Mouse (Mus musculus): ENCODE measurements at regions not wholly inside any gene's neighbourhood (a gene's known extent, or its start where the extent isn't known, plus 50 kb on each side); places are given as distances from the start of the nearest gene placed in this dataset.

DNA sequence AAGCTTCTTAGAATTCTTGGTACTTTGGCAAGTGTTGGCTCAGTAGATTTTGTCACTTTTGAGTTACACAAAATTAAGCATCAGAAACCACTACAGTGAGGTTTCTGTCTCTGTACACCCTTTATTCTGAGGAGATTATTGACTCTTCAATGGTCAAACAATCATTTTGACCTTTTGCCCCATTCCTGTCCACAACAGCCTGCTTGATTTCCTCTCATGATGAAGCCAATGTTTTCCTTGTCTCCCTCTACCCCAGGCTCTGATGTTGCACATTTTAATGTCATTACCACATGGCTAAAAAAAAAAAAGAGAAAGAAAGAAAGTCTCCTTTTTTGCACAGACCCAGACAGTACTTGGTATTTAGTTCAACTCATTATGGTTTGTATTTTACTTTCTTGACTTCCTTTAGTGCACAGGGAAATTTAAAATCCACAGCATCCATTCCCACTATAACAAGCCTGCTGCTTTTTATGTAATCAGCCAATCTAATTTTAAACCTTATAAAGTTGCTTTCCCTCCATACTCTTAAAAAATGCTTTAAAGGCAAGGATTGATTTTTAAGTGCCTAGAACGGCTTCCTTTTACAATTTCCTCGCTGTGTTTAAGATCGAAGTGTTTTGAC, 452.8 kb upstream of the Flrt2 start:
- Histone ChIP-seq H3K4me1 (no peaks in the 10 kb centered on the region), H3K27ac (replicated peaks) (no peak overlapping the region), H3K36me3 (no peaks in the 10 kb centered on the region), H3K4me3 (no peak overlapping the region), H3K9ac (replicated peaks) (no peak overlapping the region), H3K9me3 (no peaks in the 10 kb centered on the region), H3K27me3 (no peaks in the 10 kb centered on the region), H3K4me2 (replicated peaks) (no peak overlapping the region)
- WGBS, result 57% methylated on average over 3 of the region's 3 CpGs
- ATAC-seq (replicated peaks), result no peak

- H3K9ac ChIP-seq (replicated peaks), result no peak overlapping the region
- WGBS, result 86% methylated on average over 3 of the region's 3 CpGs
- no peaks in the 10 kb centered on the region for H3K36me3 ChIP-seq
- H3K9me3 ChIP-seq, result no peaks in the 10 kb centered on the region
- H3K4me1 ChIP-seq, result no peaks in the 10 kb centered on the region
- no peak overlapping the region for H3K4me2 ChIP-seq (replicated peaks)
- H3K27me3 ChIP-seq, result no peaks in the 10 kb centered on the region
- no peak overlapping the region for H3K4me3 ChIP-seq
- no peak overlapping the region for H3K27ac ChIP-seq (replicated peaks)
- no peak for ATAC-seq (replicated peaks)
Measured at GRCm38 (mm10) chr12:95267187-95267586, 424.8 kb upstream of the Flrt2 start.

- Histone ChIP-seq H3K27ac (replicated peaks) (no peak overlapping the region), H3K4me3 (no peak overlapping the region), H3K9ac (replicated peaks) (no peak overlapping the region), H3K4me1 (no peaks in the 10 kb centered on the region), H3K4me2 (replicated peaks) (no peak overlapping the region), H3K27me3 (no peaks in the 10 kb centered on the region), H3K36me3 (no peaks in the 10 kb centered on the region), H3K9me3 (no peaks in the 10 kb centered on the region)
- ATAC-seq (replicated peaks), result no peak
- 86% methylated on average over 2 of the region's 2 CpGs for WGBS
Measured at GRCm38 (mm10) chr12:95305386-95305785, 386.6 kb upstream of the Flrt2 start.

DNA sequence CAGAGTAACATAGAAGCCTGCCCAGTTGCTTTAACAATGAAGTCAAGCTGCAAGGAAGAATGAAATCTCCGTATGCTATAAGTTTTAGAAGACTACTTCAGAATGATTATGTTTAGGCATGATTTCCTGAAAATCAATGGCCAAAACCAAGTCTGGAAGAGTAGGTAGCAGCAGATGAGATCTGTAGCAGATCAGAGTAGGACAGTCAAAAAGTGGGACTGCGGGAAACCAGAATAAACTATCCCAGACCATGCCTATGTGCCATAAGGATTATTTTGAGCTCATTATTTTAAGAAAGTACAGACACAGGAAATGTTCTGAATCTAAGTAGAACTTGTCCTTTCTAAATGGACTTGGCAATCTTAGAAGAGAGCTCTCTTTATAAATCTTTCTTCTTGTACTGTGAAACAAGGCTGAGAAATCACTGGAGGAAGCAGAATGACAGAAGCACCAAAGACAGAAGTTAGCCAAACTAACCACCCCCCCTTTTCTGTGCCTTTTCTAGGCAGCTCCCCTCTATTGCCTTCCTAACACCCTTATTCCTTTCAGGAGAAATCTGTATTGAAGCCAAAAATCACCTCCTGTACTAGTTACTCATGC, 376.8 kb upstream of the Flrt2 start:
- Histone ChIP-seq H3K9ac (replicated peaks) (no peak overlapping the region), H3K27ac (replicated peaks) (no peak overlapping the region), H3K4me1 (0 out of 2 replicates have a peak, but pooled peaks cover 3% of the 10 kb centered on the region), H3K27me3 (no peaks in the 10 kb centered on the region), H3K4me3 (no peak overlapping the region), H3K4me2 (replicated peaks) (no peak overlapping the region), H3K9me3 (no peaks in the 10 kb centered on the region), H3K36me3 (no peaks in the 10 kb centered on the region)
- 90% methylated on average over 2 of the region's 2 CpGs for WGBS
- ATAC-seq (replicated peaks), result no peak

DNA sequence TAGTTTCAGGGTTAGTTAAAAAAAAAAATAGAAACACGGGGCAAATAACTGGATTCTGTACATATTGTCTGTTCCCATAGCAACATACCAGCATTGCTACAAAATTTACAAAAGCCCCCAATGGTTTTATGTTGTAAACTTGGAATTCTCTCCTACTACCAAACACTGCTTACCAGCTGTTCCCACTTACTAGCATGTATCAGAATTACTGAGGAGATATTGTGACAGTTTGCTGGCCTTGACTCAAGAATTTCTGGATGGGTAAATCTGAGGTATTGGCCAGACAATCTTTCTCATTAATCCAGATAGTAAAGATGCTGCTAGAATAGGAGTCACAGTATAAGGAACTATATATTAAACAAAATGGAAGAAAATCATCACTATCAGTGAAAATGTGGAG, 375.2 kb upstream of the Flrt2 start:
- H3K9ac ChIP-seq (replicated peaks), result no peak overlapping the region
- no peak overlapping the region for H3K4me2 ChIP-seq (replicated peaks)
- H3K4me1 ChIP-seq, result 0 out of 2 replicates have a peak, but pooled peaks cover 3% of the 10 kb centered on the region
- no peaks in the 10 kb centered on the region for H3K36me3 ChIP-seq
- H3K9me3 ChIP-seq, result no peaks in the 10 kb centered on the region
- no peaks in the 10 kb centered on the region for H3K27me3 ChIP-seq
- no peak overlapping the region for H3K4me3 ChIP-seq
- ATAC-seq (replicated peaks), result 0 out of 2 replicates have a peak, but pooled peaks have one; percentile 63
- 42% methylated on average over 1 of the region's 1 CpGs for WGBS
- no peak overlapping the region for H3K27ac ChIP-seq (replicated peaks)

GRCm38 (mm10) chr12:95321693-95322092, 370.3 kb upstream of the Flrt2 start:
- H3K9me3 ChIP-seq, result no peaks in the 10 kb centered on the region
- H3K4me3 ChIP-seq, result no peak overlapping the region
- H3K27me3 ChIP-seq, result no peaks in the 10 kb centered on the region
- H3K4me1 ChIP-seq, result no peaks in the 10 kb centered on the region
- peak; percentile 57; the same call in 1 of the 2 replicates for ATAC-seq (replicated peaks)
- H3K36me3 ChIP-seq, result no peaks in the 10 kb centered on the region
- no peak overlapping the region for H3K27ac ChIP-seq (replicated peaks)
- no peak overlapping the region for H3K4me2 ChIP-seq (replicated peaks)
- no peak overlapping the region for H3K9ac ChIP-seq (replicated peaks)
- 44% methylated on average over 3 of the region's 3 CpGs for WGBS

- no peak for ATAC-seq (replicated peaks)
- no peaks in the 10 kb centered on the region for H3K4me1 ChIP-seq
- no peaks in the 10 kb centered on the region for H3K36me3 ChIP-seq
- H3K27ac ChIP-seq (replicated peaks), result no peak overlapping the region
- WGBS, result 71% methylated on average over 1 of the region's 1 CpGs
- no peak overlapping the region for H3K4me2 ChIP-seq (replicated peaks)
- H3K9ac ChIP-seq (replicated peaks), result no peak overlapping the region
- H3K9me3 ChIP-seq, result no peaks in the 10 kb centered on the region
- H3K27me3 ChIP-seq, result no peaks in the 10 kb centered on the region
- no peak overlapping the region for H3K4me3 ChIP-seq
Measured at GRCm38 (mm10) chr12:95329666-95330065, 362.4 kb upstream of the Flrt2 start.

DNA sequence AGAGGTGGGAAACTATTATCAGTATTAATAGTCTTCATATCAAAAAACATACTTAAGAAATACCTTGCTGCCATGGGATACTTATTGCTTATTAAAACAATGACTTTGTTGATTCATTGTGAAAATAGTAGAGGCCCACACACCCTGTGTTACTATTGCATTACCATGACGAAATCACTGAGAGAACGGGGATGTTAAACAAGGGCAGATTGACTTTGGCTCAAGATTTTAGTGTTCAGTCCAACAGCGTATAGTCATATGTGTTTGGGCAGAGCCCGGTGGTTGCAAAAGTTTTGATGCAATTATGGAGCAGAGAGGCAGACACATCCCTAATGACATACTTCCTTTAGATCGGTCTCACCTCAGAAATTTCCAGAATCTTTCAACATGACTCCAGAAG, 344.2 kb upstream of the Flrt2 start:
- WGBS, result 92% methylated on average over 5 of the region's 5 CpGs
- H3K4me2 ChIP-seq (replicated peaks), result no peak overlapping the region

GRCm38 (mm10) chr12:95355151-95355550, 336.9 kb upstream of the Flrt2 start:
- Histone ChIP-seq H3K9me3 (no peaks in the 10 kb centered on the region), H3K4me3 (no peak overlapping the region), H3K4me2 (replicated peaks) (no peak overlapping the region), H3K27ac (replicated peaks) (no peak overlapping the region), H3K36me3 (no peaks in the 10 kb centered on the region), H3K27me3 (no peaks in the 10 kb centered on the region), H3K9ac (replicated peaks) (no peak overlapping the region), H3K4me1 (peaks cover 5% of the 10 kb centered on the region; the same call in 1 of the 2 replicates)
- 7% methylated on average over 6 of the region's 6 CpGs for WGBS
- no peak for ATAC-seq (replicated peaks)

More for the DNA sequence above, 344.2 kb upstream of the Flrt2 start:
- Histone ChIP-seq H3K4me1 (no peaks in the 10 kb centered on the region), H3K27ac (replicated peaks) (no peak overlapping the region), H3K9me3 (no peaks in the 10 kb centered on the region), H3K27me3 (no peaks in the 10 kb centered on the region), H3K36me3 (no peaks in the 10 kb centered on the region), H3K4me3 (no peak overlapping the region), H3K9ac (replicated peaks) (no peak overlapping the region)
- ATAC-seq (replicated peaks), result no peak

GRCm38 (mm10) chr12:95384248-95384964, 307.6 kb upstream of the Flrt2 start:
- WGBS, result 55% methylated on average over 3 of the region's 3 CpGs

GRCm38 (mm10) chr12:95385688-95386087, 306.3 kb upstream of the Flrt2 start:
- ATAC-seq (replicated peaks), result no peak
- no peak overlapping the region for H3K4me2 ChIP-seq (replicated peaks)
- H3K9ac ChIP-seq (replicated peaks), result no peak overlapping the region
- no peaks in the 10 kb centered on the region for H3K27me3 ChIP-seq
- H3K9me3 ChIP-seq, result no peaks in the 10 kb centered on the region
- peaks cover 5% of the 10 kb centered on the region; the same call in 1 of the 2 replicates for H3K4me1 ChIP-seq
- WGBS, result 29% methylated on average over 3 of the region's 3 CpGs
- H3K36me3 ChIP-seq, result no peaks in the 10 kb centered on the region
- no peak overlapping the region for H3K27ac ChIP-seq (replicated peaks)
- H3K4me3 ChIP-seq, result no peak overlapping the region

More at GRCm38 (mm10) chr12:95384248-95384964, 307.6 kb upstream of the Flrt2 start:
- Histone ChIP-seq H3K9me3 (no peaks in the 10 kb centered on the region), H3K27ac (replicated peaks) (no peak overlapping the region), H3K27me3 (no peaks in the 10 kb centered on the region), H3K4me3 (no peak overlapping the region), H3K9ac (replicated peaks) (no peak overlapping the region), H3K4me1 (peaks cover 5% of the 10 kb centered on the region; the same call in 1 of the 2 replicates), H3K4me2 (replicated peaks) (no peak overlapping the region), H3K36me3 (no peaks in the 10 kb centered on the region)
- ATAC-seq (replicated peaks), result no peak

DNA sequence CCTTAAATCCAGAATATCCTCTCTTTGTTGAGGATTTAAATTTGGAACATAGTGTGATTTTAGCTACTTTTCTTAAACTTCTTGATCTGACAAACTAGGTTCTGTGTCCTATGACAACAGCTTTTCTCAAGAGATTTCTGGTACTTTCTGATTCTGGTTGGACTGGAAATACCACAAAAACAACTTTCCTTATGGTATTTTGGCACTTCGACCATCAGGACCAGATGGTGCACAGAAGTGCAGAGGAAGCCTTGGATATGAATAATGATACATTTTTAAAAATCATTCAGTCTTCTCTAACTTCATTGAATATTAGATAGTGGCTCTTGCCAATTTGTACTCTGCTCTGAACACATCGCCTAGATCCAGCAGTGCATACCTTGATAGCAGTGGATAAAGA, 303.8 kb upstream of the Flrt2 start:
- peaks cover 9% of the 10 kb centered on the region for H3K4me1 ChIP-seq
- H3K4me2 ChIP-seq (replicated peaks), result no peak overlapping the region
- peak overlapping the region; percentile 59; the same call in 1 of the 2 replicates for H3K27ac ChIP-seq (replicated peaks)
- ATAC-seq (replicated peaks), result peak; percentile 70; the same call in 1 of the 2 replicates
- WGBS, result 69% methylated on average over 2 of the region's 2 CpGs
- no peaks in the 10 kb centered on the region for H3K27me3 ChIP-seq
- H3K4me3 ChIP-seq, result no peak overlapping the region
- no peaks in the 10 kb centered on the region for H3K36me3 ChIP-seq
- no peak overlapping the region for H3K9ac ChIP-seq (replicated peaks)
- no peaks in the 10 kb centered on the region for H3K9me3 ChIP-seq
